Mouse (Mus musculus) right cerebral cortex, adult 18-20 months (tissue): Measurements from ENCODE around the gene Otx1.

ENCODE experiments used
- DNase-seq: peaks from one replicate; pipeline ENCODE4 v3.0.0; 2022; ENCODE audit warnings: mixed read lengths

Gene Otx1

DNA sequence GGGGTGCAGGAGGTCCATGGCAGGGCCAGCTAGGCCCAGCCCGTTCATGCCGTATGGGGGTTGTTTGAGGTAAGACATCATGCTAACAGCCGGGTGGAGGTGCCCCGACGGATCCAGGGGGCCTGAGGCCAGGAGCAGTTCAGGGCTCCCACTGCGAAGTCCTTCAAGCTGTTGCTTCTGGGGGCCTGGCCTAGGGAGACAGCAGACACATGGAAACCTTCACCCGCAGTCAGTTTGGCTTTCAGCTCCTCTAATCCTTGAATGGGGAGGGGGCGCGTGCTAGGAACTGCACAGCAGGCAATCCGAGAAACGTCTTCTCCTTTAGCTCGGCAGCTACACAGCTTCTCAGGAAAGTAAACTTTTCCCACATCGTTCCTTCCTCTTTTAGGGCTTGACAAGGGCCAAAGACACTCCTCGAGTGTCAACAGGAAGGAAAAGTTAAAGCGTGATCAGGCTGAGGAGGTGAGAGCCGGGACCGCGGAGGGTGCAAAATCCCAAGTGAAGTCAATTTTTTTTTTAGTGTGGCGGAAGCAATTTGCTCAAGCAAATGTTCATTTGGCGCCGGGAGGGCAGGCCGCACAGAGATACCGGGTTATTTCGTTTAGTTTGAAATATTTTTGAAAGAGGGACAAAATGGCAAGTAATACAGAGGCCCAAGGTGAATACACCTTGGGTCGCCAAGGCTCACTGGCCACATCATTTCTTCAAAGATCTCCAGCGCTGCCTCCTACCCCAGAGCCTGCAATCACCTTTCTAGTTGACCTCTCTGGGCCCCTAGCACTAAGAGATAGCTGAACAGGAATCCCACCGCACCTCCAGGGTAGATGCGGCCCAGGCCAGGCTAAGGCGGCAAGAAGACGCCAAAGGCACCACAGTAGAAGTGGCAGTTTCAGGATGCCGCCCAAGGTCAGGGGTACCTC, 3.0 kb downstream of the Otx1 start:
- no peak for DNase-seq

DNA sequence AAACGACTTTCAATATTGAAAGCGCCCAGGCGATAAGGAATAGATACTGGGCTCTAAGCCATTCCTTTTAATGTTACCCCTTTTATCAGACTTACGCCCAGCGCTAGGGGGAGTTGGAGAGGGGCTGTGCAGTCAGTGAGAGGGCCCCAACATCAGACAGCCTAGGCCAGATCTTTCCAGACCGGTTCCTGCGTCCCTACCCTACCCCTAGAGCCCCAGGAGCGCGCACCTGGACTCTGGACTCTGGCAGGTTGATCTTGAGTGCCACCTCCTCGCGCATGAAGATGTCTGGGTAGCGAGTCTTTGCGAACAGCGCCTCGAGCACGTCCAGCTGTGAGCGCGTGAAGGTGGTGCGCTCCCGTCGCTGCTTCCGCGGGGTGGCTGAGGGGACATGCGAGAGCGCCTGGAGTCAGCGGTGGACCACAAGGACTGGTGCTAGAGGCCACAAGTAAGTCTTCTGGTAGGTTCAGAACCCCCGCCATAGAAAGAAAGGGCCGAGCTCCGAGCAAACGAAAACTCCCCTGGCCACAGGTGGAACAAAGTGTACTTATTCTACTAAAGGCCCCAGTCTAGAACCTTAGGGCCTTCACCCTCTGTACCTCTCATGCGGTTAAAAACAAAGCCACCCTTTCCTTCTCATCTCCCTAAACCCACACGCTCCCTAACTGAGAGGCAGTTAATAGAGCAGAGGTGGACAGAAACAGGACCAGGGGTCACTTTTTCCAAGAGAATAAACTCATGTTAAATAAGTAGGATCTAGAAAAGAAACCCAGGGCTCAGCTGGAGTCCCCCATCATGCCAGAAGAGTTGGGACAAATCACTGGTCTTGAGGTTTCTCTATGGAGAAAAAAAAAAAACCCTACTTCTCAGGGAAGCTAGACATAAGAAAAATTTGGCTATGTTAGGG, 4.3 kb downstream of the Otx1 start:
- DNase-seq = no peak

DNA sequence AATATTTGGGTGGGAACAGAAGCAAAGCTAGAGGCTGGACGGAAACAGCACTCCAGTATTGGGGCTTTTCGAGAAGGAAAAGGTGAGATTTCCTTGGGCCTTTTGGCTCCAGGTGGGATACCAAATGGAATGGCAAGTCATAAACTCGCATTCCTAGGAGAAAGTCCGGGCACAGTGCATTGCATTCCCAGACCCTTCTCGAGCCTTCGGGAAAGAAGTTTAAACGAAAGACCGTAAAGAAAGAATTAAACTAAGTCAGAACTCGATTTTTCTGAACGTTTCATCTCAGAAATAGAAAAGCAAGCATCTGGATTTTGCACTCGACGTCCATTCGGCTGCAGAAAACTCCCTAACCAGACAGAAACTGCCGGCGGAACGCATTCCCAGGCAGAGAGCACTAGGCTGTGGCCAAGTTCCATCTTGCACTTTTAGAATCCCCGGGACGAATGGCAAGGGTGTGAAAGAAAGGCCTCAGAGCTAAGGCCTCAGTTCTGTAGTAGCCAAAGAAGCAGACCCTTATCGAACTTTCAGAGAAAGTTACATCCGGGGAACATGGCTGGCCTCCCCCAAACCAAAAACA, 5.0 kb downstream of the Otx1 start:
- no peak for DNase-seq

DNA sequence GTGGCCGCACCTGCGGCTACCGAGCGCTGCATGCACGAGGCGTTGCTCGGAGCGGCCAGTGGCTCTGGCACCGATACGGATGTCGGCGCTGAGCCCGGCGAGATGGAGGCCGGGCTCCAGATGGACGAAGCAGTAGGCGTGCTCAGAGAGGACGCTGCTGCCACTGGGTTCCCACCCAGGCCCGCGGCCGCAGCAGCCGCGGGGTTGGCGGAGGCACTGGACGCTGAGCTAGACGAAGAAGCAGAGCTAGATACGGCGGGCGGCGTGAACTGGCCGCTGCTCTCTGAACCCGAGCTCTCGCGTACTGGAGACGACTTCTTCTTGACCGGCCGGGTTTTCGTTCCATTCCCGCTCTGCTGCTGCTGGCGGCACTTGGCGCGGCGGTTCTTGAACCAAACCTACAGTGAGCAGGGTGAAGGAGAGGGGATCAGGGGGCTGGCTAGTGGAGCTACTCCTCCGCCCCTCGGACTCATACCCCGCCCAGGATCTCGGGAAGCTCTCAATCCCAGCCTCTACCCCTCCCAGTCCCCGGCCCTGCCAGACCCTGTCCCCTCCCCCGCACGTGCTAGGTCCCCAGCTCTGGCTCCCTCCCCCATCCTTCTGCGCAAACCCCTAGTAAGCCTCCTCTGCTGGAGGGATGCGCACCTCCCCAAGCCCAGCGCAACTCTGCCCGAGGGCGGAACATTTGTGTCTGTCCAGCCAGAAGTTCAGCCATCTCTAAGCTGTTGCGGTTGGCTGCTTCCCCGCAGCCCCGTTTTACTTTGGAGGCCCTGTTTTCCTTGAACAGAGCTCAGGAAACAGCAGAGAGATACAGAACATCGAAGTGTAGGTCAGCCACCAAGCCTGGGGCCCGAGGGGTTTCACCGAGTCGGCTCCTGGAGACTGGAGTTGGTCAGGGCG, 5.8 kb downstream of the Otx1 start:
- DNase-seq = peak; percentile 18

DNA sequence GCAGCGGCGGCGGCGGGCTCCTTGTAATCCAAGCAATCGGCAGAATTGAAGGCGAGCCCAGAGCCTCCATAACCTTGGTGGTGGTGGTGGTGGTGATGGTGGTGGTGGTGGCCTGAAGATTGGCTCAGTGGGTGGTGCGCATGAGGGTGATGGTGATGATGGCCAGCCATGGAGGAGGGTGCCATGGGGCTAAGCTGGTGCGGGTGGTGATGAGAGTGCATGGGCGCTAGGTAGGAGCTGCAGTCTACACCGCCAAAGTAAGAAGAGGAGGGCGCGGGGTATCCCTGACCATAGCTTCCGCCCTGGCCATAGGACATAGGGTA, 6.4 kb downstream of the Otx1 start:
- DNase-seq = no peak

DNA sequence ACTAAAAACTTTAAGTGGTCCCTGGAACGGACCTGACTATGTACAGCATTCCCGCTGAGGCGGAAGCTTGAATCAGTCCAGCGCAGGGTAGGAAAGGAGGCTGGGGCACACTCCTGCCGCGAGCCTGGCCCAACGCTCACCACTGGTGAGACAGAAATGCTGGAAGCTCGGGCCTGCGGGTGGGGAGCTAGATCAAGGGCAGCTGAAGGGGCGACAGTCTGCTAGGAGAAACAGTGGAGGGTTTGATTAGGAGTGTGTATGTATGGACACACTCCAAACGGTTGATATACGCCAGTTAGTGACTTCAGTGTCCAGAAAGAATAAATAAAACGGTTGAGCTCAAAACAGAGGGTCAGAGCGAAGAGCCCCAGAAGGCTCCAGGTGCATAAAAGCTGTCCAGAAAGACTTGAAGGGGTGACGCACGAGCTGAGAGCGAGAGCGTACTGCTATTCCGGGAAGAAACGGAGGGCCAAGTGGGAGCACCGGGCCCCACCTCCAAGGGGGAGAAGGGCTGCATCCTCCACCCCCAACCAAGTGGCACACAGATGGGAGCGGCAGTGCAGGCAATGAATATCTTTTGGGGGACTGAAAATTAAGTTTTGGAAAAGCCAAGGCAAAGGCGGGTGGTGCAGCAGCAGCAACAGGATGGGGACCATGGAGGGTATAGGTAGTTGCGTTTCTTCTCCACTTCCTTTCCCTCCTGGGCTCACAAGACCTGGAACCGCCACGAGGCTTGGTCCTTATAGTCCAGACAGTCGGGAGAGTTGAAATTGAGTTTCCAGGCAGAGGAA, 7.0 kb downstream of the Otx1 start:
- DNase-seq = no peak

DNA sequence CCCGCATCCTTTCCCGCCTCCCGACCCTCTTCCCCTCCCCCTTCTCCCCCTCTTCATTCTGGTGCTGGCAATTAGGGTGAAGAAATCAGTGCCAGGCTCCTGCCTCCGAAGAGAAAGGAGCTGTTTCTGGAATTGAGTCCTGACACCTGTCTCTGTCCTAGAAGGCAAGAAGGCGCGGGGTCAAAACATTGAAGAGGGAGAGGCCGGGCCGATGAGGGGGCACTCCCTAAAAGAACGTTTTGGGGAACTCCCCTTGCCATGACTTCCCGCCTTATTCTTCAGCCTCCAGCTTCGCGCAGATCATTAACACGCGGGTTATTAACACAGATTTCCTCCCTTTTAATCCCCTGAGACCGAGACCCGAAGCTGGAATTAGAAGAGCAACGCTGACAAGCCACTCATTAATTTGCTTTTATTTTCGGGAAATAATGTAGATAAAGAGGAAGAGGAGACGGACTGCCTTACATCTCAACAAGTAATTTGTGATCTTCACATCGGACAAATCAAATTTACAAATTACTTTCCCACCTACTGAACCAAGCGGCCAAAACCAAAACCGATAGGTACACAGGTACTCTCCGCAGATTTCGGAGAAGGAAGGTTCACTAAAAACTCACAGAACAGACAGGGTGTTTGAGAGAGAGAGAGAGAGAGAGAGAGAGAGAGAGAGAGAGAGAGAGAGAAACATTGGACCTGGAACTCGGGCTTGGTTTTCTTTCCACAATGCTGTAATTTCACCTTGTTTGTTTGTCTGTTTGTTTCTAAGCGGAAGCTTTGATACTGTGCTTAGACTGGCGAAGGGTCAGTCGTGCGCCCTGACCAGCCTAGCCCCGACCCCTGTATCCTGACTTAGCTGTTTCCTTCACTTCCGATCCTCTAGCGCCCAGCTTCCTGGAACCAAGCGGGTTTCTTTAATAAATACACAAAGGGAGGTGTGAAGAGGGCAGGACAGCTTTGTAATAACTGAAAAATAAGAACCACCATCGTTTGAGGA, 8.0 kb downstream of the Otx1 start:
- no peak for DNase-seq

DNA sequence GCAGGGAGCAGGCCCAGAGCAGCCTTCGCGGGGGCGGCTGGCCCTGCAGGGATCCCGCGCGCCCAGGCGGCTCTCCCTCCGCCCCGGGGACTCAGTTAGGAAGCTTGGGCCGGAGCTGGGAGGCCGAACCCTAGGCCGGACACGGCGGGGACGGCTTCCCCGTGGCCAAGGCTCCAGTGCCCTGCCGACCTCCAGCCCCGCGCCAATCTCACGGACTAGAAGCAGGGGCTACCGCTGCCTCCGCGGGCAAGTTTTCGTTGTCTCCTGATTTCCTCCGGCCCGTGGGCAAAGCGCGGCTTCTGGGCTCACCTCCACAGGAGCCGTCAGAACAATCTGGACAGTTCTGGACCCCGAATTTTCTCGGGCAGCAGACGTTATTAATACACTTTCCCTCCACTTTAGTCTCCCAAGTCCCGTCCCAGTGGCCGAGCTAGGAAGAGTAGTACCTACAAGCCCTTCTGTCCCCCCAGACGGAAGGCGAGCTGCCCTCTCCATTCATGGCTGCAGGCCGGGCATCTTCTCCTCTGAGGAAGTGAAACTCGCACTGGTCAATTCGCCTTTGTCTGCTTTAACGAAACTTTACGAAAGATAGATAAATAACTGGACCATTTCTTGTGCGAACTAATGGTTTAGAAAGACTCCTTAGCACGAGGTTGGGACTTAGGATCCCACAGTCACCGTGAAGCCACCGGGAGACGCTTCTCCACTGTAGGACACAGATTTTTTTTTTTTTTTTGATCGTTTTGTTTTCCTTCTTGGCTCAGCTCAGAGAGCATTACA, 8.9 kb downstream of the Otx1 start:
- no peak for DNase-seq

DNA sequence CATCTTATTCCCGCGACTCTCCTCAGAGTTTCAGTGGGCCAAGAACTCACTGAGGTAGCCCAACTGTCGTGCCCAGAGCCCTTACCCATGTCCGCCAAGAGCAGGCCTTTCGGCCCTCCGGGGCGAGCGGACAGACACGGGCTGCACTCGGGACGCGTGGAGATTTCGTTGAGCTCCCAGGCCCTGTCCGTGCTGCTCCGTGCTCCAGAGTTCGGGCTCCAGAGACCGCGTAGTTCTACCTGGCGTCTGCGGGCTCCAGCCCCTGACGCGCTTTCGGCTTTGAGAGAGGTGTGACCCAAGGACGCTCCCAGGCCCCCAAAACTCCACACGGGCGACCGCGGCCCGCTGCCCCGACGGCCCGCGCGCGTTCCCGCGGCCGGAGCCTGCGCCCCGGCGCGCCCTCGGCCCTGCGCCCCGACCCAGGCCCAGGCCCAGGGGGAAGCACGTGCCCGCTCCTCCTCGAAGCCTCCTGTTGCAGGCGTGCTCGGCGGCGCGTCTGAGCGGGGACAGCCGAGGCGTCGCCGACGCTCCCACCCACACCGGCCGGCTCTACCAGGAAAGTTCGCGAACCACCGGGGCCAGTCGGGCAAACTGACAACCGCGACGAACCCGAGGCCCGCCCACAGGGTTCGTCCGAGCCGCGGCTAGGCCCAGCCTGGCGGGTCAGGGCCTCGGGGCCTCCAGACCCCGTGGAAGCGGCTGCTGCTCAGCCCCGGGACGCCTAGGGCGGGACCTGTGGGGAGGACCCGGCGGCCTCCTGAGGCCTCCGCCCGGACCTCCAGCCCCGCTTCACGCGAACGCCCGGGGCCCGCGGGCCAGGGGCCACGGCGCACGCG, 9.7 kb downstream of the Otx1 start:
- no peak for DNase-seq

DNA sequence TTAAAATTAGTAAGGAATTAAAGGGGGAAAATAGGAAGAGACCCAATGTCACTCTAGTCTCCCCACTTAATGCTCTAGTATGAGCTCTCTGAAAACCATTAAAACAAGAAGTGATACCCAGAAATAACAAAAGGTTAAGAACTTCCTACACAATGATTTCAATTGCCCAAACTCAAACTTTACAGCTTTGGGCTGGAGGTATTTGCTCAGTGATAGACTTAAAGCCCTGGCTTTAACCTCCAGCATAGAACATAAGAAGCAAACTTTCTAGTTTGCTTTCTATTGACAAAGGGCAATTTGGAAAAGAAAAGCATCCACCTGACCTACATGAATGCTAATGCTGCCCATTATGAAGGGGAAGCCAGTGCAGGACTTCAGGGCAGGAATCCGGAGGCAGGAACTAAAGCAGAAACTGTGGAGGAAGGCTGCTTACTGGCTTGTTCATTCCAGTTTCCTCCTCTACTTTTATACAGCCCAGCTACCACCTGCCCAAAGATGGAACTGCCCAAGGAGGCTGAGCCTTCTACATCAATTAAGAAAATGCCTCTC, 14.2 kb downstream of the Otx1 start:
- no peak for DNase-seq

DNA sequence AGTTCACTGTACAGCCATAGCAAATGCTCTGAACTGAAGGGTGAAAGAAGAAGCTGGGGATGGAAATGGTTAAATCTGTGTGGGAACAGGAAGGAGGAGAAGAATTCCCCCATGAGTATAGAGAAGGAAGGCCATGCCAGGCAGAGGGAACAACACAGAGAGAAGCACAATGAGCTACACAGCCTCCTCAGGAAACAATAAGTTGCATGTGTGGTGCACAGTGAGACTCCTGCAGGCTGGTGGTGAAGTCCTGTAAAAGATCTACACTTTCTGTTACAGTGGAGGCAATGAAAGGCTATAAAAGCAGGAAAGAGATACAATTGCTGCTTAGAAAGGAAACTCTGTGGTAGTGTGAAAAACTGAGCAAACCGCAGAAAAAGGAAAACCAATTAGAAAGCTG, 17.6 kb downstream of the Otx1 start:
- no peak for DNase-seq

DNA sequence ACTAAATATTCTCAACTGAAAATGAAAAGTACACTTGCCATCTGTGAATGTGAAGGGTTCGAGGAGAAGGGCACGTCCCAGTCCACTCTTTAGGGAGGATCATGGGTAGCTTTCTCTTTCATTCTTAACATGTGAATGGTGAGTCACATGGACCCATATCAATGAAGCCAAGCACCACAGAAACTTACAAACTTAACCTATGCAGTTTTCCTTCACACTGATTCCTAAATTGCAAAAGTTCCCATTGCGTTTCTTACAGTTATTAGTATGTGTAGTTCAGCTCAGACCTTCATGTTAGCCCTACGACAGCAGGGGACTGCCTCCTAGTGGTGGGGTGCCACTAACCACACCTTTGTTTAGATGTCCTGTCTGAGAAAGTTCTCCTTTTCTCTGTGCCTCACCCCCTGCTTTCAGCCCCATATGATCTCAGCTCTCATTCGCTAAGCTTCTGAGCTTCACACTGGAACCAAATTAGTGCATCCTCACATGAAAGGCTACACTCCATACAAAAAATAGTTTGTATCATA, 28.6 kb downstream of the Otx1 start:
- DNase-seq = no peak

DNA sequence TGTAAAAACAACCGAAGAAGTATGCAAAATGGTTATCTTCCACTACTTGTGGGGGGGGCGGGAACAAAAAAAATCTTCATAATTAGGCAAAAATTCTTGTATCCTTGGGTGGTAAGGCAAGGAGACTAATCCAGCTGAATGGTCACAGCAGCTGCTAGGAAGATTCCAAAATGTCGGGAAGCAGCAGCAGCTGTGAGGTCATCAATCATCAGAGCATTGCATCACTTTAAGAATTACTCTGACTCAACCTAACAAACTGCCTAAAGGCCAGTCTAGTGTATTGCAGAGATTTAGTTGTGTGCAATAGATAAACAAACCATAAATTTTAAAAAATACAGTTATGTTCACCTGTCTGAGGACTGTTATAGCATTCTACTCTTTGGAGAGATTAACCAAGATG, 29.1 kb downstream of the Otx1 start:
- no peak for DNase-seq

DNA sequence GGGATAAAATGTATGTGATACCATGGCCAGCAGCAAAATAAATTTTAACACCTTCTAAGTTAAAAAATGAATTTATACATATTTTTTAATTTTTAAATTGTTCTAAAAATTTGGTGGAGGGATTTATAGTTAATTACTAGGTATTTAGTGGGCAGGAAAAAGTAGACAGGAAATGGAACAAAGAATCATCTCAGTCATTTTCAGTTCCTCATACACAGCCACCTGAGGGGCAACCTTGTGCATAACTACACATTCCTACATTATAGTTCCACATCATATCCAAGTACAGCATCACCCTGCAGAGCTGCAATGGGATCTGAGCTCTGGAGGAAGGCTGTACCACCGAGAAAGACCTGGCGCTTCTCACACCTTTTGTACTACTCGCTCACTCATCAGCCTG, 33.8 kb downstream of the Otx1 start:
- no peak for DNase-seq

DNA sequence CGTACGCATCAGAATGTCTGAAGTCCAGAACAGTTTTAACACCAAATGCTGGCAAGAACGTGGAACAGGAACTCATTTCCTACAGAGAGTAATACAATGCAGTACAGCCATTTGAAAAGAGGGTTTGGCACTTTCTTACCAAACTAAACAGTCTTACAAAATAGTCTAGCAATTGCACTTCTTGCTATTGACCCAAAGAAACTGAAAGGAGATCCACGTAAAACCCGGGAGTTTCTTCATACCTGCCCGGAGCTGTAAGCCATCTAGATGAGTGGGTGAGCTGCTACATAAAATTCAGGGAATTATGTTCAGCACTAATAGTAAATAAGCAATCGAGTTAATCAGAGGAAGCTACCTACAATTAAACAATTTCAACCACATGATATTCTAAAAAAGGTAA, 47.5 kb downstream of the Otx1 start:
- no peak for DNase-seq

DNA sequence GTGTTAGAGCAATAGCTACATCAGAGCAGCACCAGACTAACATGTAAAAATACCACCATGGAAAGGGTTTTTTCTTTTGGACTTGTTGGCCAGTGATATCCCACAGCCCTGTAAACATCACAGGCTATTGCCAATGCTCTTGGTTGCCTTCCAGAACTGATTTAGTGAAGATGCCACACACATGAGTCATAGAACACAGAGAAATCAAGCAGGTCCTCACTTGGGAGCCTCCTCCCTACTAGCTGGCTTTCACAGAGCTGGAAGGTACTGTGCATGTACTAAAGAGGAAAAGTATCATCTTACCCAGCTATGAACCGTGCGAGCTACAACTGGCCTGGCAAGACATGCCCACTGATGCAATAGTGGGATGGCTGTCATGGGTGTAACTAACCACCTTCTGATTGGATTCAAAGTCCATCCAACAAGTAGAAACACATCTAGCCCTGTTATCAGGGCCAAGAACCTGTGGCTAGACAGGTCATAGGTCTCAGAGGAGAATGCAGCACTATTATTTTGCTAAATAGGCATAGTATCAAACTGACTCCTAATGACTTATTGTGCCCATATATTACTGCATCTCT, 51.0 kb downstream of the Otx1 start:
- DNase-seq = no peak

DNA sequence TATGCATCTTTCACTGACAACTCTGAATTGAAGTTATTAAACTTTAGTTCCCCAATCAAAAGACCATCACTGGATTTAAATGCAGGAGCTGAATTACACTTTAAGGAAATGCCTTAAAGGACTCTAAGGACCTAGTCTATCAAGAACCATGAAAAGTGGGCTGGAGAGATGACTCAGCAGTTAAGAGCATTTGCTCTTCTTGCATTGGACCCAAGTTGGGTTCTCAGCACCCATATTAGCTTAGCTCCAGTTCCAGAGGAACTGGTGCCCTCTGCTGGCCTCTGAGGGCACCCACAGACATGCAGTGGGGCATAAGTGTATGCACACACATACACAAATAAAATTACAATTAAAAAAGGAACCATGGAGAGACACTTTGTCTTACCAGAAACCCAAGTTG, 52.6 kb downstream of the Otx1 start:
- DNase-seq = no peak
